Mouse (Mus musculus) lung, embryonic 15.5 days (tissue): ENCODE measurements around the gene Slco3a1. TPM values are rescaled to one million over a fixed set of nuclear protein-coding genes. Genes with fewer than 3 reads are reported as not detected.

ENCODE experiments used
- ATAC-seq: fragments of 200-750 bp; cut with Nextera tagmentation; 2 replicates; pipeline ENCODE4 v1.8.0; 2017; ENCODE audit warnings: moderate number of reproducible peaks, borderline replicate concordance; ENCODE audit not compliant: low FRiP score, low TSS enrichment; ENCODE audit errors: extremely low read depth
- H3K27ac ChIP-seq: fragments of 300-500 bp; sonication (generic); 2 replicates; pipeline ENCODE4 v1.5.1; 2015; ENCODE audit warnings: moderate library complexity, mild to moderate bottlenecking, inconsistent platforms
- H3K27me3 ChIP-seq: fragments of 300-500 bp; sonication (generic); 2 replicates; pipeline ENCODE4 v1.6.1; 2015; ENCODE audit warnings: inconsistent platforms
- H3K36me3 ChIP-seq: fragments of 300-500 bp; sonication (generic); 2 replicates; pipeline ENCODE4 v1.6.1; 2015; ENCODE audit warnings: inconsistent platforms
- H3K4me1 ChIP-seq: fragments of 300-500 bp; sonication (generic); 2 replicates; pipeline ENCODE4 v1.6.1; 2015; ENCODE audit warnings: inconsistent platforms
- H3K4me2 ChIP-seq: fragments of 300-500 bp; sonication (generic); 2 replicates; pipeline ENCODE4 v1.6.1; 2015; ENCODE audit warnings: inconsistent platforms, mild to moderate bottlenecking, moderate library complexity
- H3K4me3 ChIP-seq: fragments of 300-500 bp; sonication (generic); 2 replicates; pipeline ENCODE4 v1.5.1; 2015; ENCODE audit warnings: mild to moderate bottlenecking, inconsistent platforms
- H3K9ac ChIP-seq: fragments of 300-500 bp; sonication (generic); 2 replicates; pipeline ENCODE4 v1.6.1; 2015; ENCODE audit warnings: inconsistent platforms
- H3K9me3 ChIP-seq: fragments of 300-500 bp; sonication (generic); 2 replicates; pipeline ENCODE4 v1.6.1; 2016; ENCODE audit warnings: inconsistent platforms
- WGBS: fragments of 180-500 bp; shearing (Covaris S2); methylation state at CpG from one replicate; pipeline ENCODE4 v1.1.7; 2015; 5-methylcytosine and 5-hydroxymethylcytosine counted together
- polyA plus RNA-seq: library from polyadenylated mRNA; unstranded; fragments of >200 nt; fragmentation: Nextera tagmentation; extraction: Ambion mirVana; gene quantifications from 2 replicates; pipeline ENCODE4 v1.2.1, GENCODE M21; 2015

The Slco3a1 gene
- polyA plus RNA-seq, 1 experiment from 2014 or later, result 8.9 TPM

DNA sequence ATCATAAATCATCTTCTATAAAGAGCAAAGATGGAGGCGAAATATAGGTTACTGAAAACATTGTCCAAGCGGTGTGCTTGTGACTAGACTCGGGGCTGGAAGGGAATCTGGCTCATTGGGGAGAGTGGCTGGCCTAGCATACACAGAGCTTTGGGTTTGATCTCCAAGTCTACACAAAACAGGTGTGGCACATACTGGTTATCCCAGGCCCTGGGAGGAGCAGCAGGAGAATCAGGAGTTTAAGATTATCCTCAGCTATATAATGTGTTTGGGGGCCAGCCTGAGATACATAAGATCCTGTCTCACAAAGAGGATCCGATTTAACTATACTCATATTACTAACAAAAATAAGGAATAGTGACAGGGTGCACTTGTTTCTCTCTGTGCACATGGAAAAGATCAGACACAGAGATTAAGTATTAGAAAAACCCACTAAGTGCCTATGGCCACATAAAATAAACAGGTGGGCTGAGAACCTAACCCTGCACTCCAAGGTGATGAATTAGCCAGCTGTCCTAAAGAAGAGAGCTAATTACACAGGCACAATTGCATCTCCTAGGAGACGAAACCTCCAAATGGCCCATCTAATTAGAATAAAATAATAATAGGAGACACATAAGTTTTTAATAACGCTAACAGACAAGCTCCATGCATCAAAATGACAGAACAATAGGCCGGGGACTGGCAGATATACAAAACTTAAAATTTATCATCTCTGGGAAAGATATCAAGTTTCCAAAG is 224.3 kb downstream of the Slco3a1 start:
- ATAC-seq, result no peak

DNA sequence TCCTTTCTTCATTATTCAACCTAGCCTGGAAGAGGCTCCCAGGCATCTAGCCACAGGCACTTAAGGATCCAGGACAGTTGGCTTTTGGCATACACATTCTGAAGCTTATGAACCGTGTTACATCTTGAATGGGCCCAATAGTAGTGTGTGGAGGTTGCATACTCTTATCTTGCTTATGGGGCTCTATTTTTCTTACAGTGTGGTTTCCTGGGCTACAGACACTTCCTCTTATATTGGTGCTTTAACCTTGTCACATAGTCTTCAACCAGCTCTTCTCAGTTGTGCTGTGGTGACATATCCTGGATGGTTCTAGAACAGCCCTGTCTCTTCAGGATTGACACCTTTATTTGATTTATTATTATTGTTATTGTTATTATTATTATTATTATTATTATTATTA is 225.6 kb downstream of the Slco3a1 start:
- Histone ChIP-seq H3K36me3 (no peaks in the 10 kb centered on the region), H3K4me3 (no peak overlapping the region), H3K27ac (no peak overlapping the region), H3K9ac (no peak overlapping the region), H3K4me2 (no peak overlapping the region), H3K27me3 (no peaks in the 10 kb centered on the region), H3K4me1 (peaks cover 16% of the 10 kb centered on the region), H3K9me3 (no peaks in the 10 kb centered on the region)
- 77% methylated on average over 1 of the region's 1 CpGs for whole genome bisulfite sequencing
- ATAC-seq, result no peak

More for the DNA sequence above, 224.3 kb downstream of the Slco3a1 start:
- Histone ChIP-seq H3K4me1 (peaks cover 5% of the 10 kb centered on the region), H3K9ac (no peak overlapping the region), H3K27me3 (no peaks in the 10 kb centered on the region), H3K36me3 (no peaks in the 10 kb centered on the region), H3K4me3 (no peak overlapping the region), H3K9me3 (no peaks in the 10 kb centered on the region), H3K4me2 (no peak overlapping the region), H3K27ac (no peak overlapping the region)
- 70% methylated on average over 7 of the region's 7 CpGs for WGBS

DNA sequence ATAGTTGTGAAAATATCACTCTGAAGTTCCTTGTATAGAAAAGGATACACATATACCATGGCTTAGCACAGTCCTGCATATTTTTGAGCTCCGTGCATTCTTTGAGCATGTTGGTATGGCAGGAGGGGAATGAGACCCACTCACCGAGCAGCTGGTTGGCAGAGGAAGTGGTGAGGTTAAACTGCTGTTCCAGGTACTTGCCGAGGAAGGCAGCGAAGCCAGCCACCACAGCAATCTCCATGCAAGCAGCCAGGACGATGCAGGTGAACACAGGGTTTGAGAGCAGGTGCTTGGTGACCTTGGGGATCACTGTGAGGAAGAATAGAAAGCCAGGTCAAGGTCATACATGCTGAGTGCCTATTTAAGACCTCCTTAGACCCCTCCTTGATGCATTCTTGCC is 226.9 kb downstream of the Slco3a1 start:
- Histone ChIP-seq H3K4me3 (no peak overlapping the region), H3K27ac (no peak overlapping the region), H3K4me2 (no peak overlapping the region), H3K4me1 (peaks cover 26% of the 10 kb centered on the region), H3K36me3 (no peaks in the 10 kb centered on the region), H3K27me3 (no peaks in the 10 kb centered on the region), H3K9ac (no peak overlapping the region), H3K9me3 (no peaks in the 10 kb centered on the region)
- no peak for ATAC-seq
- WGBS, result 79% methylated on average over 5 of the region's 5 CpGs

- 43% methylated on average over 8 of the region's 8 CpGs for WGBS
- Histone ChIP-seq H3K4me3 (no peak overlapping the region), H3K9ac (no peak overlapping the region), H3K9me3 (no peaks in the 10 kb centered on the region), H3K36me3 (no peaks in the 10 kb centered on the region), H3K4me2 (peak overlapping the region; percentile 9; the same call in 1 of the 2 replicates), H3K27ac (no peak overlapping the region), H3K27me3 (no peaks in the 10 kb centered on the region), H3K4me1 (peaks cover 24% of the 10 kb centered on the region)
- ATAC-seq, result peak; percentile 58; the same call in 1 of the 2 replicates
Measured at GRCm38 (mm10) chr7:74325052-74325451, 229.5 kb downstream of the Slco3a1 start.

DNA sequence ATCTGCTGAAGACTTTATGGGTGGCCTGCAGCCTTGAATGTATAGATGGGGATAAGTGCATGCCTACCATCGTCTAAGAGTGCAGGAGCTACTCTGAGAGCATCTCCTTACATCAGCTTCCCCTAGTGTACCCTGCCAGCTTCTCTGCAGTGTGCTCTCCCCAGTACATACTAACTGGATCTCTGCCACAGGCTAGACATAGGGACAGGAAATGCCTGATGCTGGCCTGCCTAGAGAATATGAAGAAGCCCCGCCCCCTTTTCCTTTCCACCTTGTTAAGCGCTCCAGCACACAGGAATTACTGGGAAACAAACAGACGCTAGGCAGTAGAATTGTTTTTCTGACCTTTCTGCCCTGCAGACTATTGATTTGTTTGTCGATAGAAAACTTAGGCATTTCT is 230.9 kb downstream of the Slco3a1 start:
- H3K9me3 ChIP-seq, result no peaks in the 10 kb centered on the region
- ATAC-seq, result peak; percentile 67; the same call in 1 of the 2 replicates
- WGBS, result 33% methylated on average over 5 of the region's 5 CpGs
- no peak overlapping the region for H3K4me3 ChIP-seq
- no peak overlapping the region for H3K4me2 ChIP-seq
- H3K4me1 ChIP-seq, result peaks cover 24% of the 10 kb centered on the region
- no peaks in the 10 kb centered on the region for H3K36me3 ChIP-seq
- H3K27ac ChIP-seq, result no peak overlapping the region
- H3K27me3 ChIP-seq, result no peaks in the 10 kb centered on the region
- H3K9ac ChIP-seq, result no peak overlapping the region

DNA sequence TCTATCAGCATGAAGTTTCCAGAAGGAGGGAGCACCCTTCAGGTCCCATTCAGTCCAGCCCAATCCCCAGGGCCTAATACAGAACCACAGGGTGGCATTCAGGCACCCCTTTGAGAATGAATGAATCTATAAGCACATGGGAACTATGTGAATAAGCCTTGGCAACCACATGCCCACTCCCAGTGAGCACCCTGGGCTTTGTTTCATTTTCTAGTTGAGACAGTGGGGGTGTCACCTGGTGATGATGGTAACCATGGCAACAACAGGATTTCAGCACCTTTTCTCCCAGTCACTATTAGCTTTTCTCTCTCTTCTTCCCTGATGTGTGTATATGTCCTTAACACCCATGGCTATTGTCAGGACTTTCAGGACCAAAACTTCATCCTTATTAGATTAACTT is 231.4 kb downstream of the Slco3a1 start:
- ATAC-seq, result peak; percentile 28; the same call in 1 of the 2 replicates
- Histone ChIP-seq H3K4me3 (no peak overlapping the region), H3K9me3 (no peaks in the 10 kb centered on the region), H3K4me2 (no peak overlapping the region), H3K27ac (no peak overlapping the region), H3K4me1 (peaks cover 24% of the 10 kb centered on the region), H3K36me3 (no peaks in the 10 kb centered on the region), H3K9ac (no peak overlapping the region), H3K27me3 (no peaks in the 10 kb centered on the region)

DNA sequence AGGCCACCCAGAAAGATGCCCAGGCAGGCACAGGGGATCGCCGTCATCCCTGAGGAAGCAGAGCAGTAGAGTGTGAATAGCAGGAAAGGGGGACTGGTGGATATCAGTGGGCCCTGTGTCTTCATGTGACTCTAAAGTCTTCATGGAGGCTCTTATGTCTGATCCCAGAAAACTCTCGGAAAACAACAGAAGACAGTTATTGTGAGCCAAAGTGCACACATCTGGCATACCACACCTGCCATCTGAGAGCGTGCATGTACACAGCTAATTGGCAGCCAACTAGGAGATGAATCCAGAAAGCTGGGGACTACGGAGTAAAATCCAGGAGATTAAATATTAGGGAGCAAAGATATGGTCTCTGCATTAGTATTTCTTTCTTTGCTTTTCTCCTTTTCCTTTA is 233.9 kb downstream of the Slco3a1 start:
- H3K36me3 ChIP-seq, result no peaks in the 10 kb centered on the region
- no peak overlapping the region for H3K9ac ChIP-seq

DNA sequence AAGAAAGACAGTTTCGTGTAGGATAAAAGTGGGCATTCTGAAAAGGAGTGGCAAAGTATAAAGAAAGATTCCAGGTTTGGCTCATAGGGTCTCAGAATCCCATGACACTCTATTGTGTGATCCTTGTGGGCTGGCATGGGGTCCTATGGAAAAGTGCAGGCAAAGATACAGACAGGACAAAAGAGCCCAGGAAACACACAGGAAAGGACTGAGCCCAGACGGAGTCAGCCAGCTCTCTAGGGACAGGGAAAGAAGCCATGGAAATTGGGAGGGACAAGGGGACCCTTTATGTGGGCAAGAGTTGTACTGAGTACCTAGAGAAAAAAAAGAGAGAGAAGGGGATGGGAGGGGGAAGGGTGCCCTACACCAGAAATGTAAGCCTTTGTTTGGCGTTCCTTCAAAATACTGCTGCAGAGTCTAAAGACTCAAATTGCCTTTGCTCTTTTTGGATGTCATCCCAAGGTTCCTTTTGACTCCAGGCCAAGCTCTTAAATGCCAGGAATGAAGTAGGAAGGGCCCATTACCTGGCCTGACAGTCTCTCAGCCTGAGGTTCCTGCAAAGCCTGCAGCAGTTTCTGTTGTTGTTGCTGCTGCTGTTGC is 238.6 kb downstream of the Slco3a1 start:
- Histone ChIP-seq H3K27me3 (no peaks in the 10 kb centered on the region), H3K27ac (no peak overlapping the region), H3K4me2 (no peak overlapping the region), H3K36me3 (no peaks in the 10 kb centered on the region), H3K4me3 (no peak overlapping the region), H3K9ac (no peak overlapping the region), H3K9me3 (no peaks in the 10 kb centered on the region), H3K4me1 (peaks cover 9% of the 10 kb centered on the region)
- 69% methylated on average over 3 of the region's 3 CpGs for WGBS
- ATAC-seq, result no peak

More for the DNA sequence above, 233.9 kb downstream of the Slco3a1 start:
- H3K27ac ChIP-seq, result no peak overlapping the region
- H3K9me3 ChIP-seq, result no peaks in the 10 kb centered on the region
- peaks cover 30% of the 10 kb centered on the region for H3K4me1 ChIP-seq
- H3K4me3 ChIP-seq, result no peak overlapping the region
- H3K27me3 ChIP-seq, result no peaks in the 10 kb centered on the region
- WGBS, result 86% methylated on average over 5 of the region's 5 CpGs
- no peak for ATAC-seq
- H3K4me2 ChIP-seq, result no peak overlapping the region

DNA sequence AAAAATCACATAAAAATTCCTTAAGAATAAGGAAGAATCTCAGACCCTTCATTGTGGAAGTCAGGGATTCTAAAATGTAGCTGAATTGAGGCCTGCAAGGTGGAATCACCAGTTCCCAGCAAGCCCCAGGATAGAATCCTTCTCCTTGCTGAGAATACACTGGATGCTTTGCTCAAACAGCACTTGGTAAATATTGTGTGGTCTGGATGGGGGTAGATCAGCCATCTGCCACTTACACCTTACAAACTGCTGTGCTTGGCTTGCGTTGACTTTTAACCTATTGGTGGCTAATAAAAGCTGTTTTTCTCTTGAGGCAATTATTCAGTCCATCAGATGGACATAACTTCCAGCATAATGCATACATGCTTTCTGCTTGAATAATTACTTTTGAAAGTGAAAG is 240.3 kb downstream of the Slco3a1 start:
- H3K9me3 ChIP-seq, result no peaks in the 10 kb centered on the region
- no peak overlapping the region for H3K4me3 ChIP-seq
- no peak overlapping the region for H3K9ac ChIP-seq
- H3K4me2 ChIP-seq, result no peak overlapping the region
- no peak for ATAC-seq
- H3K27ac ChIP-seq, result no peak overlapping the region
- peaks cover 9% of the 10 kb centered on the region for H3K4me1 ChIP-seq
- H3K36me3 ChIP-seq, result no peaks in the 10 kb centered on the region
- H3K27me3 ChIP-seq, result no peaks in the 10 kb centered on the region
- WGBS, result 73% methylated on average over 1 of the region's 1 CpGs

DNA sequence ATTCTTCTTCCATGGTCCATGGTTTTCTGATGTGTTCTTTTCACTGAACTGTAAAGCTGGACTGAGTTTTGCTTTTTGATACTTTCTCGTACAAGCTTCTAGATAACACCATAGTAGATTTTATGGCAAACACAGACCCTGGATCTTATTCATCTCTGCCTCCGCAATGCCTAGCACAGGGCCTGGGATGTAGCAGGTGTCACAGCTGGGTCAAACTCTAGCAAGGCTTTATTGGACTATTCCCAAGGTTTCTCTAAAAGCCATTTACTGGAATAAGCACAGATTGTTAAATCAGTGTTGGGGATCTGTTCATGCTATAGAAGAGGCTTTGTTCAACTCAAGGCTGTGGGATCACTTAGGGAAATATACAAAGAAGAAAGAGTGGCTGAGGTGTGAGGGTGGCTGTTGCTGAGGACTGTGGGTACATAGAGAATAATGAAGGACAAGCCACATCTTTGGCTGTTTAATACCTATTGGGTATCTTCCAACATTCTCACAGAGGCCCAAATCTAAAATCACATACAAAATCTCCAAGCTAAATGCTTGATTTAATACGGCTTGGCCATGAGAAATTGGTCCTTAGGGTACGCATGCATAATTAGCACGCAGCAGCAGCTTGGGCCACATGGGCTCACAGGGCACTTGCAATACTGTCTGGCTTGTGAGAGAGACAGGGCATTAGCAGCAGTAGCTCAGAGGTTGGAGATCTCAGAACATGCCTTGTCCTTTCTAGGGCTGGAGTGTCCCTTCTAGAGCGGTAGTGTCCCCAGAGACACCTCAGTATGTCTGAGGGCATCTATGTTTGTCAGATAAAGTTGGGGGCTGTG is 241.1 kb downstream of the Slco3a1 start:
- Histone ChIP-seq H3K4me2 (no peak overlapping the region), H3K9me3 (no peaks in the 10 kb centered on the region), H3K36me3 (no peaks in the 10 kb centered on the region), H3K9ac (no peak overlapping the region), H3K4me3 (no peak overlapping the region), H3K27ac (no peak overlapping the region), H3K27me3 (no peaks in the 10 kb centered on the region), H3K4me1 (peaks cover 9% of the 10 kb centered on the region)
- WGBS, result 89% methylated on average over 6 of the region's 6 CpGs
- ATAC-seq, result no peak

GRCm38 (mm10) chr7:74311536-74311935 is 243.0 kb downstream of the Slco3a1 start:
- H3K27me3 ChIP-seq, result no peaks in the 10 kb centered on the region
- peaks cover 9% of the 10 kb centered on the region for H3K4me1 ChIP-seq
- H3K4me2 ChIP-seq, result no peak overlapping the region
- 53% methylated on average over 4 of the region's 4 CpGs for WGBS
- H3K9me3 ChIP-seq, result no peaks in the 10 kb centered on the region
- H3K4me3 ChIP-seq, result no peak overlapping the region
- H3K9ac ChIP-seq, result no peak overlapping the region
- H3K27ac ChIP-seq, result no peak overlapping the region
- no peak for ATAC-seq
- H3K36me3 ChIP-seq, result no peaks in the 10 kb centered on the region
